Mouse (Mus musculus) CD4-positive, CD25-positive, alpha-beta regulatory T cell, adult 9 weeks (primary cell): ENCODE results near the gene Lrrc28. TPM values are rescaled to one million over a fixed set of nuclear protein-coding genes. Genes with fewer than 3 reads are reported as not detected.

ENCODE experiments used
- polyA plus RNA-seq: library from polyadenylated mRNA; unstranded; fragments of 100-300 nt; shearing (Covaris generic); gene quantifications from one replicate; pipeline ENCODE4 v1.2.1, GENCODE M21; 2017

Gene Lrrc28
- 29.2 TPM for polyA plus RNA-seq

GRCm38 (mm10) chr7:67644833-67645680 lies at the start of gene Lrrc28:
TSS of gene Lrrc28 (minus strand) at chr7:67645268.

GRCm38 (mm10) chr7:67647277-67647676 lies 2.2 kb upstream of the Lrrc28 start, which contains the start of gene Ttc23:
TSS of gene Ttc23 (plus strand) at chr7:67647410.

Other genes starting within 250 kb of the Lrrc28 start
- gene Ttc23, start 2.1 kb upstream of the Lrrc28 start, polyA plus RNA-seq: 1.6 TPM
- not detected for gene Synm, start 114.5 kb upstream of the Lrrc28 start, polyA plus RNA-seq